In the genomic region with DNA sequence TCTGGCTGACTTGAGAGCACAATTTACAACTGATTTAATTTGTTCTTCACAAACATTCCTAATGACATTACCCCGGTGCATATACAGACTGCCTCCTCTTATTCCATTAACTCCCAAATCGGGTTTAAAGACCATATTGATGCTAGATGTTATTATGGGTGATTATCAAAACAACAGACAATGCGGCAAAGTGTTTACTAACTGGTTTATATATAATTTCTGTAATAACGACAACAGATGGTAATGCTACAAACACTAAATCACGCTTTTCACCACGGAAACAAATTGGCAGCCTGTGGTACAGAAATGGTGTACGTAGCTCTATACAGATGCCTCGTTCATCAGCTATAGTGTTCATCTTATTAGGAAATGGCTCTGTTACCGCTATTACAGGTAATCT, we compare ENCODE assay signal across 27 mouse cellular contexts.
"Had no signal": no experiment of that assay in that cellular context is flagged by ENCODE, and none has a peak within 500 bp of the region (broad histone marks: within the 10 kb centered on the region; RNA-seq: fewer than 3 reads in every experiment).

No protein-coding gene starts in this region.

- H3K27me3 ChIP-seq: heart, embryonic 13.5 days; heart, embryonic 15.5 days; hindbrain, embryonic 15.5 days; kidney, embryonic 15.5 days; limb, embryonic 13.5 days; limb, embryonic 15.5 days; liver, embryonic 12.5 days had no signal

- H3K4me3 ChIP-seq: gastrocnemius, adult 2 months; heart, embryonic 10.5 days; heart, embryonic 13.5 days; heart, embryonic 15.5 days; hindbrain, embryonic 13.5 days; hindbrain, embryonic 15.5 days; kidney, embryonic 15.5 days; limb, embryonic 13.5 days; limb, embryonic 15.5 days; liver, embryonic 12.5 days had no signal

- H3K27ac ChIP-seq: gastrocnemius, adult 2 months; heart, embryonic 10.5 days; heart, embryonic 13.5 days; heart, embryonic 15.5 days; hindbrain, embryonic 15.5 days; hindbrain, postnatal 0 days; kidney, embryonic 15.5 days; kidney, postnatal 0 days; limb, embryonic 13.5 days; limb, embryonic 15.5 days; liver, embryonic 12.5 days; liver, embryonic 14.5 days had no signal

- H3K4me2 ChIP-seq: heart, embryonic 13.5 days; heart, embryonic 15.5 days; hindbrain, embryonic 13.5 days; hindbrain, embryonic 15.5 days; kidney, embryonic 15.5 days; limb, embryonic 13.5 days; limb, embryonic 15.5 days; liver, embryonic 12.5 days had no signal

- H3K9ac ChIP-seq: heart, embryonic 13.5 days; heart, embryonic 15.5 days; hindbrain, embryonic 13.5 days; hindbrain, embryonic 15.5 days; kidney, embryonic 15.5 days; limb, embryonic 13.5 days; limb, embryonic 15.5 days; liver, embryonic 12.5 days; liver, embryonic 14.5 days had no signal

- ATAC-seq: hindbrain, postnatal 0 days; intestine, embryonic 16.5 days; liver, embryonic 12.5 days had no signal

- H3K4me1 ChIP-seq: heart, embryonic 13.5 days; heart, embryonic 15.5 days; kidney, embryonic 15.5 days; liver, embryonic 12.5 days had no signal

- H3K9me3 ChIP-seq: heart, embryonic 10.5 days; heart, embryonic 13.5 days; heart, embryonic 15.5 days; hindbrain, embryonic 13.5 days; hindbrain, embryonic 15.5 days; kidney, embryonic 15.5 days; limb, embryonic 13.5 days; limb, embryonic 15.5 days; liver, embryonic 12.5 days had no signal

- DNase-seq: gastrocnemius, adult 2 months; gastrocnemius, postnatal 10 days; gastrocnemius, postnatal 25 days; heart, adult 18-20 months; heart, postnatal 14 days; heart, postnatal 36 days; kidney, adult 11 months; kidney, adult 2 months; kidney, adult 9 months; kidney, postnatal 14 days; kidney, postnatal 36 days; layer of hippocampus, adult 9-11 months; layer of hippocampus, postnatal 36 days; left cerebral cortex, postnatal 4 days had no signal

- H3K36me3 ChIP-seq: heart, embryonic 10.5 days; heart, embryonic 13.5 days; heart, embryonic 15.5 days; hindbrain, embryonic 13.5 days; hindbrain, embryonic 15.5 days; kidney, embryonic 15.5 days; limb, embryonic 13.5 days; limb, embryonic 15.5 days; liver, embryonic 12.5 days had no signal
